Mouse (Mus musculus) gastrocnemius, adult 2 months (tissue): Measurements from ENCODE around the gene Creld2. TPM values are rescaled to one million over a fixed set of nuclear protein-coding genes. Genes with fewer than 3 reads are reported as not detected.
A peak's percentile ranks its signal among the peaks of the same experiment; 100 is the strongest.

ENCODE experiments used
- DNase-seq: peaks from one replicate; pipeline ENCODE4 v3.0.0; 2022
- H3K27ac ChIP-seq: fragments of 200-600 bp; 2 replicates; pipeline ENCODE4 v1.8.1; 2022; ENCODE audit warnings: mild to moderate bottlenecking
- H3K4me3 ChIP-seq: fragments of 200-600 bp; 2 replicates; pipeline ENCODE4 v1.8.1; 2022; ENCODE audit warnings: mild to moderate bottlenecking, moderate library complexity
- CTCF ChIP-seq: fragments of 200-600 bp; IDR thresholded peaks from 2 replicates; pipeline ENCODE4 v1.8.1; 2022; ENCODE audit warnings: antibody characterized with exemption, mild to moderate bottlenecking, moderate library complexity
- intact Hi-C: fragments of 180-260 bp; cut with DNase I; formaldehyde crosslinking; loops from one replicate; pipeline ENCODE4 v1.15.1; 2025
- total RNA-seq, 2 experiments: library from RNA; stranded (reverse); gene quantifications; 2 replicates each; pipeline ENCODE4 v1.2.3; 2021

Gene Creld2
- total RNA-seq, 2 experiments from 2014 or later, result 8.1 to 11.6 TPM

- Histone ChIP-seq H3K4me3 (no peak overlapping the region), H3K27ac (peak overlapping the region; percentile 56)
- TF ChIP-seq CTCF, result no peak
- intact Hi-C loops, result no loop called here
- peak; percentile 78 for DNase-seq
Observed at GRCm38 (mm10) chr15:88831482-88831881, 12.0 kb downstream of the Creld2 start.

GRCm38 (mm10) chr15:88832536-88832935, 13.1 kb downstream of the Creld2 start:
- TF ChIP-seq CTCF, result no peak
- no peak overlapping the region for H3K27ac ChIP-seq
- DNase-seq, result no peak
- no peak overlapping the region for H3K4me3 ChIP-seq
- intact Hi-C loops, result no loop called here

- peak overlapping the region; percentile 76 for H3K4me3 ChIP-seq
- no peak for DNase-seq
- peak; percentile 33; the same call in 1 of the 2 replicates for TF ChIP-seq CTCF
- H3K27ac ChIP-seq, result peak overlapping the region; percentile 87
- intact Hi-C loops, result no loop called here
Observed at GRCm38 (mm10) chr15:88836031-88836430, 16.6 kb downstream of the Creld2 start.

GRCm38 (mm10) chr15:88836571-88836970, 17.1 kb downstream of the Creld2 start:
- Histone ChIP-seq H3K4me3 (peak overlapping the region; percentile 76), H3K27ac (peak overlapping the region; percentile 87)
- DNase-seq, result no peak
- no peak for TF ChIP-seq CTCF
- intact Hi-C loops, result no loop called here

GRCm38 (mm10) chr15:88837199-88837932, 17.9 kb downstream of the Creld2 start:
- Histone ChIP-seq H3K4me3 (peak overlapping the region; percentile 76), H3K27ac (peak overlapping the region; percentile 87)
- peak; percentile 15; the same call in 1 of the 2 replicates for TF ChIP-seq CTCF
- intact Hi-C loops, result no loop called here
- peak; percentile 76 for DNase-seq

GRCm38 (mm10) chr15:88837977-88838376, 18.5 kb downstream of the Creld2 start:
- peak; percentile 50 for DNase-seq
- H3K4me3 ChIP-seq, result peak overlapping the region; percentile 76
- TF ChIP-seq CTCF, result no peak
- H3K27ac ChIP-seq, result peak overlapping the region; percentile 87
- intact Hi-C loops, result no loop called here

GRCm38 (mm10) chr15:88839271-88839670, 19.8 kb downstream of the Creld2 start:
- peak overlapping the region; percentile 55 for H3K4me3 ChIP-seq
- intact Hi-C loops, result loop anchor here (1.0 kb wide), 1 partner anchor 25 kb away; no protein-coding TSS in a partner anchor
- no peak for TF ChIP-seq CTCF
- peak overlapping the region; percentile 96 for H3K27ac ChIP-seq
- DNase-seq, result peak; percentile 91

GRCm38 (mm10) chr15:88840126-88840525, 20.7 kb downstream of the Creld2 start:
- intact Hi-C loops, result no loop called here
- DNase-seq, result peak; percentile 66
- Histone ChIP-seq H3K27ac (peak overlapping the region; percentile 96), H3K4me3 (peak overlapping the region; percentile 55; the same call in 1 of the 2 replicates)
- TF ChIP-seq CTCF, result no peak

- intact Hi-C loops, result no loop called here
- no peak overlapping the region for H3K4me3 ChIP-seq
- H3K27ac ChIP-seq, result peak overlapping the region; percentile 69
- no peak for TF ChIP-seq CTCF
- DNase-seq, result no peak
Observed at GRCm38 (mm10) chr15:88841160-88841559, 21.7 kb downstream of the Creld2 start.

- H3K27ac ChIP-seq, result peak overlapping the region; percentile 69; the same call in 1 of the 2 replicates
- H3K4me3 ChIP-seq, result no peak overlapping the region
- intact Hi-C loops, result no loop called here
- TF ChIP-seq CTCF, result no peak
- no peak for DNase-seq
Observed at GRCm38 (mm10) chr15:88841580-88842299, 22.3 kb downstream of the Creld2 start.

- Histone ChIP-seq H3K4me3 (no peak overlapping the region), H3K27ac (no peak overlapping the region)
- intact Hi-C loops, result no loop called here
- TF ChIP-seq CTCF, result no peak
- no peak for DNase-seq
Observed at GRCm38 (mm10) chr15:88842300-88842673, 22.8 kb downstream of the Creld2 start.

- no peak for TF ChIP-seq CTCF
Observed at GRCm38 (mm10) chr15:88843486-88844097, 24.1 kb downstream of the Creld2 start.

GRCm38 (mm10) chr15:88844966-88845365, 25.5 kb downstream of the Creld2 start:
- Histone ChIP-seq H3K27ac (no peak overlapping the region), H3K4me3 (no peak overlapping the region)
- TF ChIP-seq CTCF, result no peak
- no peak for DNase-seq
- intact Hi-C loops, result no loop called here

More at GRCm38 (mm10) chr15:88843486-88844097, 24.1 kb downstream of the Creld2 start:
- no peak for DNase-seq
- Histone ChIP-seq H3K4me3 (no peak overlapping the region), H3K27ac (peak overlapping the region; percentile 24; the same call in 1 of the 2 replicates)
- intact Hi-C loops, result no loop called here
